ENCODE assay signal across 8 mouse cellular contexts in genomic region chr1:20940151-20940550, GRCm38 (mm10). TPM values are rescaled to one million over a fixed set of nuclear protein-coding genes. Genes with fewer than 3 reads are reported as not detected.
A peak's percentile ranks its signal among the peaks of the same experiment; 100 is the strongest.
DNase-seq lines count a peak whose midpoint lies in the region; ATAC-seq and TF ChIP-seq lines count a peak whose summit lies in the region.

No protein-coding gene starts in this region.

- no peaks in the 10 kb centered on the region for H3K4me1 ChIP-seq in limb, embryonic 11.5 days (ENCODE audit: control insufficient read depth, insufficient read depth, low read length)
- H3K4me1 ChIP-seq in limb, embryonic 10.5 days = no peaks in the 10 kb centered on the region
- H3K4me1 ChIP-seq in intestine, embryonic 15.5 days (replicated peaks) = no peaks in the 10 kb centered on the region
- no peaks in the 10 kb centered on the region for H3K4me1 ChIP-seq in lung, adult 2 months (ENCODE audit: control insufficient read depth, insufficient read depth, low read length)

- TF ChIP-seq POLR2A in lung, adult 2 months (IDR thresholded peaks at IDR 0.05; ENCODE audit: borderline replicate concordance, extremely low read depth, low read depth, low read length) = no peak

- H3K9ac ChIP-seq in limb, embryonic 11.5 days (ENCODE audit: low read length) = no peak overlapping the region
- H3K9ac ChIP-seq in intestine, embryonic 15.5 days = no peak overlapping the region

- no peaks in the 10 kb centered on the region for H3K9me3 ChIP-seq in limb, embryonic 11.5 days (ENCODE audit: control insufficient read depth, low read length)
- H3K9me3 ChIP-seq in limb, embryonic 10.5 days (replicated peaks) = no peaks in the 10 kb centered on the region
- no peaks in the 10 kb centered on the region for H3K9me3 ChIP-seq in intestine, embryonic 15.5 days

- no peak for TF ChIP-seq CTCF in lung, adult 2 months (IDR thresholded peaks at IDR 0.05; ENCODE audit: insufficient read depth, low read length)

- no peak overlapping the region for H3K4me2 ChIP-seq in limb, embryonic 11.5 days (ENCODE audit: low read depth, severe bottlenecking)
- H3K4me2 ChIP-seq in intestine, embryonic 15.5 days (replicated peaks) = 0 out of 2 replicates have a peak overlapping the region, but pooled peaks have one; percentile 9

- no peaks in the 10 kb centered on the region; the same call in 1 of the 2 replicates for H3K36me3 ChIP-seq in limb, embryonic 11.5 days (ENCODE audit: control insufficient read depth, insufficient read depth, low read length)
- no peaks in the 10 kb centered on the region for H3K36me3 ChIP-seq in limb, embryonic 10.5 days
- peaks cover under 1% of the 10 kb centered on the region; the same call in 1 of the 2 replicates for H3K36me3 ChIP-seq in intestine, embryonic 15.5 days

- WGBS in limb, embryonic 11.5 days = 61% methylated on average over 16 of the region's 16 CpGs
- 62% methylated on average over 16 of the region's 16 CpGs for WGBS in limb, embryonic 10.5 days
- WGBS in intestine, embryonic 15.5 days = 57% methylated on average over 16 of the region's 16 CpGs
- 46% methylated on average over 16 of the region's 16 CpGs for WGBS in lung, adult 2 months

- no peak overlapping the region for H3K4me3 ChIP-seq in limb, embryonic 11.5 days (ENCODE audit: low read depth, low read length)
- H3K4me3 ChIP-seq in limb, embryonic 10.5 days = no peak overlapping the region
- no peak overlapping the region for H3K4me3 ChIP-seq in intestine, embryonic 15.5 days (replicated peaks)
- no peak overlapping the region for H3K4me3 ChIP-seq in lung, adult 2 months (replicated peaks; ENCODE audit: extremely low read depth, low read depth, low read length)

- ATAC-seq in limb, embryonic 11.5 days (ENCODE audit: insufficient number of reproducible peaks, low FRiP score, low TSS enrichment, low read depth) = no peak
- peak; percentile 83 for ATAC-seq in intestine, embryonic 15.5 days
- no peak for ATAC-seq in activated CD4-positive, CD25-positive, alpha-beta regulatory T cell, adult 4 months

- no peaks in the 10 kb centered on the region for H3K27me3 ChIP-seq in limb, embryonic 11.5 days (ENCODE audit: control insufficient read depth, insufficient read depth, low read length)
- no peaks in the 10 kb centered on the region for H3K27me3 ChIP-seq in limb, embryonic 10.5 days (ENCODE audit: low read depth, poor library complexity, severe bottlenecking)
- no peaks in the 10 kb centered on the region for H3K27me3 ChIP-seq in intestine, embryonic 15.5 days (replicated peaks)

- DNase-seq in limb, embryonic 11.5 days (ENCODE audit: low spot score) = peak; percentile 26
- no peak for DNase-seq in limb, embryonic 10.5 days (ENCODE audit: low spot score)
- DNase-seq in fibroblast of lung, adult 2 months (ENCODE audit: low read depth) = peak; percentile 42
- DNase-seq in lung, adult 2 months = peak; percentile 58
- peak; percentile 77 for DNase-seq in thymus, postnatal 14 days
- DNase-seq in retina, embryonic 14.5 days (ENCODE audit: low spot score) = no peak

- H3K27ac ChIP-seq in limb, embryonic 11.5 days (replicated peaks; ENCODE audit: low read depth, low read length) = no peak overlapping the region
- H3K27ac ChIP-seq in limb, embryonic 10.5 days = no peak overlapping the region
- H3K27ac ChIP-seq in intestine, embryonic 15.5 days = no peak overlapping the region

RNA-seq across cellular contexts. Expression of gene Efhc1, which starts 11.3 kb away (rescaled TPM):
- polyA plus RNA-seq in limb, embryonic 11.5 days (2014; fragmentation: Nextera tagmentation; extraction: Ambion mirVana) = 1.2 and 2.0 TPM in 2 replicates
- 1.5 and 1.7 TPM in 2 replicates for polyA plus RNA-seq in limb, embryonic 10.5 days (2016; fragmentation: Nextera tagmentation; extraction: Ambion mirVana)
- polyA plus RNA-seq in intestine, embryonic 15.5 days (2015; fragmentation: Nextera tagmentation; extraction: Ambion mirVana) = 1.4 and 2.2 TPM in 2 replicates
- polyA plus RNA-seq in lung, adult 2 months (2012; rRNA removed) = 10.4 and 14.9 TPM in 2 replicates
- polyA plus RNA-seq in activated CD4-positive, CD25-positive, alpha-beta regulatory T cell, adult 4 months (2017; shearing (Covaris generic)) = 1 to 10 TPM in 1 of 2 experiments, under 1 TPM in 1; 0.65 to 1.3 TPM

RNA-seq across cellular contexts. Expression of gene Paqr8, which starts 49.7 kb away (rescaled TPM):
- polyA plus RNA-seq in limb, embryonic 11.5 days (2014; fragmentation: Nextera tagmentation; extraction: Ambion mirVana) = 3.9 and 4.8 TPM in 2 replicates
- 2.6 and 3.7 TPM in 2 replicates for polyA plus RNA-seq in limb, embryonic 10.5 days (2016; fragmentation: Nextera tagmentation; extraction: Ambion mirVana)
- polyA plus RNA-seq in intestine, embryonic 15.5 days (2015; fragmentation: Nextera tagmentation; extraction: Ambion mirVana) = 5.8 and 6.1 TPM in 2 replicates
- polyA plus RNA-seq in lung, adult 2 months (2012; rRNA removed) = 42.6 and 47.2 TPM in 2 replicates
- polyA plus RNA-seq in activated CD4-positive, CD25-positive, alpha-beta regulatory T cell, adult 4 months (2017; shearing (Covaris generic)) = 1 to 10 TPM; 2.3 to 4.3 TPM

Comparison
In these comparisons a context has a peak if more than half of its experiments do, and no peak if none do; other contexts are left out.
1. DNase-seq: peak in limb, embryonic 11.5 days (single experiment), fibroblast of lung, adult 2 months (single experiment), lung, adult 2 months (single experiment) and thymus, postnatal 14 days (single experiment); none in limb, embryonic 10.5 days (single experiment) and retina, embryonic 14.5 days (single experiment).